Mouse (Mus musculus) megakaryocyte-erythroid progenitor cell, adult 5-6 weeks (primary cell): ENCODE measurements around the gene Creld2. TPM values are rescaled to one million over a fixed set of nuclear protein-coding genes. Genes with fewer than 3 reads are reported as not detected.

Experiments
- ATAC-seq: replicated peaks from 2 replicates; pipeline ENCODE4 v1.8.0; 2016; ENCODE audit warnings: mild to moderate bottlenecking, inconsistent platforms; ENCODE audit not compliant: severe bottlenecking, poor library complexity, low FRiP score, low TSS enrichment
- total RNA-seq, 2 experiments: library from RNA; stranded (forward) in 1 of 2; stranded (reverse) in 1 of 2; fragments of 200-1000, 215-1000 nt in 1 of 2; fragments of >200 nt in 1 of 2; fragmentation: Nextera tagmentation in 1 of 2; gene quantifications; 2 replicates each; pipeline ENCODE4 v1.2.3; 2014 to 2017

The Creld2 gene
- total RNA-seq, 2 experiments from 2014 or later = 29.7 to 47.8 TPM

DNA sequence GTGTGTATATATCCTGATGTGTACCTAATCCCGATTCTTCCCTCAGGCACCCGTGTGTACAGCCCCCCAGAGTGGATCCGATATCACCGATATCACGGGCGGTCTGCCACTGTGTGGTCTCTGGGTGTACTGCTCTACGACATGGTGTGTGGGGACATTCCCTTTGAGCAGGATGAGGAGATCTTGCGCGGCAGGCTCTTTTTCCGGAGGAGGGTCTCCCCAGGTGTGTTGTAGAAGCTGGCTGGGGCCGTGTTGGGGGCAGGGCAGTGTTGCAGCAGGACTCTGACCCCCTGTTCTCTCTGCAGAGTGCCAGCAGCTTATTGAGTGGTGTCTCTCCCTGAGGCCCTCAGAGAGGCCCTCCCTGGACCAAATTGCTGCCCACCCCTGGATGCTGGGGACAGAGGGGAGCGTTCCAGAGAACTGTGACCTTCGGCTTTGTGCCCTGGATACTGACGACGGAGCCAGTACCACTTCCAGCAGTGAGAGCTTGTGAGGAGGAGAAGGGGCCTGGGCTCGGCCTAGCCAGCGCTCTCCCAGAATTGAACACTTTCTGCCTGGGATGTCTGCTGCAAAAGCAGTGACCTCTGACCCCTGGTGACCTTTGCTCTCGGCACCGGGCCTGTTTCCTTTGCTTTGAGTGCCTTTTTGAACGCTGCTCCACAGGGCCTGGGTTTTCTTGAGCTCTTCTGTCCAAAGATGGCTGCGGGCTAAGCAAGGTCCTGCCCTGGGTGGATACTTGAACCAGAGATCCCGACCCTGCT is 45.0 kb downstream of the Creld2 start:
- 0 out of 2 replicates have a peak, but pooled peaks have one; percentile 1 for ATAC-seq

DNA sequence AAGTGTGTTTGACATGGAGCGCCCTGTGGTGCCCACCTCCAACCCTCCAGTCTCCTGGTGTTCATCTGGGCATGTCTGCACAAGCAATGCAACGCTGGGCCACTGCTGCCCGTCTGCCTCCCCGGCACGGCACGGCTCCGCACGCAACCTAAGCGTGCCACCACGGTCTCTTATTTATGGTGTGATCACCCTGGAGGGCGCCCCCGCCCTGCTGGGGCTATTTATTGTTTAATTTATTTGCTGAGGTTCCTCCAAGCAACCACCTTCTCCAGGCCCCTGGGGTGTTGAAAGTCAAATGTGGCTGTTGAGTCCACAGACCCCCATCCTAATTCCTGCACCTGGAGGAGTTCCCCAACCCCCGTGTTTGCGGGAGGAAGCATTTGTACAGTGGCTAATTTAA is 45.6 kb downstream of the Creld2 start:
- no peak for ATAC-seq

DNA sequence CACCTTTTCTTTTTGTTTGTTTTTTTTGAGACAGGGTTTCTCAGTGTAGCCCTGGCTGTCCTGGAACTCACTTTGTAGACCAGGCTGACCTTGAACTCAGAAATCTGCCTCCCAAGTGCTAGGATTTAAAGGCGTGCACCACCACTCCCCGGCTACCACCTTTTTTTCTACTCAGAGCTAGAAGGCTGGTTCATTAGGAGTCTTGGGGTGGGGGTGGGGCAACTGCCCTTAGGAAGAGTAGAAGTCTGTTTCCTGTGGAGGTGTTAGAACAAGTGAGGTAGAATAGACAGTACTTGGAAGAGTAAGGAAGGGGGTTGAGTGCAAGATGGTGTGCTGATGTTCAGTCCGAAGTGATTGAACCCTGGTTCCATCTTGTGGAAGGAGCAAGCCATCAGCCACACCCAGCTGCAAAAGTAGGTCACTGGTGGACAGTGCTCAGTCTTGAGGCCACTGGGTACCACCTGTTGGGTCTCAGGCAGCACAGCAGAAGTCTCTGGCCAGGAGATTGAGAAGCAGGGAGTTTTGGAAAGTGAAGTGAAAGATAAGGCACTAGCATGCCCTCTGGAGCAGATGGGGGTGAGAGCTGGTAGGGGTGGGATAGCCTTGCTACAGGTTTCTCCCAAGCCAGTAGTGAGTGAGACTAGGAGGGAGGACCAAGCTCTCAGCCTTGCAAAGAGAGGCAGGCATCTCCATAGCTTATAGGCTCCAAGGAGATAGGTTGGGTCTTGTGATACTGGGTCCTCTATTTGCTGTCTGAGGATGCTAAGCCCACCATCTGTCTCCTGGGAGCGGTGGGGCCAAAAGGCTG is 46.6 kb downstream of the Creld2 start:
- ATAC-seq = no peak

DNA sequence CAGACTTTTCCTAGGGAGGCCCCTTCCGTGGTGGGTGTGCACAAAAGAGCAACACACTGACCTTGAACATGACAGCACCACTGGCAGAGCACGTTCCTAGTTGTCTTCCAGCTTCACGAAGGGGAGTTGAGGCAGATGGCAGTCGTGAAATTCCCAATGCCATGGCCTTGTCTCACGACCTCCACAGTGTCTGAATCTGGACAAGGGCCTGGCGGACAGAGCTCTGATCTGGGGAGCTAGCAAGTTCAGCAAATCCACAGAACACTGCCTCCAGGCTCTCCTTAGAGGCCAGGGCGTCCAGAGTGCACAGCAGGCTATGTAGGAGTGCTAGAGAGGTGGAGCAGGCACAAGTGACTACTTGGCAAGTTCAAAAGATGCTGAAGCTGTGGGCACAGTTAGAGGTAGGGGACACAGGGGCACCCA is 47.5 kb downstream of the Creld2 start:
- ATAC-seq = no peak

DNA sequence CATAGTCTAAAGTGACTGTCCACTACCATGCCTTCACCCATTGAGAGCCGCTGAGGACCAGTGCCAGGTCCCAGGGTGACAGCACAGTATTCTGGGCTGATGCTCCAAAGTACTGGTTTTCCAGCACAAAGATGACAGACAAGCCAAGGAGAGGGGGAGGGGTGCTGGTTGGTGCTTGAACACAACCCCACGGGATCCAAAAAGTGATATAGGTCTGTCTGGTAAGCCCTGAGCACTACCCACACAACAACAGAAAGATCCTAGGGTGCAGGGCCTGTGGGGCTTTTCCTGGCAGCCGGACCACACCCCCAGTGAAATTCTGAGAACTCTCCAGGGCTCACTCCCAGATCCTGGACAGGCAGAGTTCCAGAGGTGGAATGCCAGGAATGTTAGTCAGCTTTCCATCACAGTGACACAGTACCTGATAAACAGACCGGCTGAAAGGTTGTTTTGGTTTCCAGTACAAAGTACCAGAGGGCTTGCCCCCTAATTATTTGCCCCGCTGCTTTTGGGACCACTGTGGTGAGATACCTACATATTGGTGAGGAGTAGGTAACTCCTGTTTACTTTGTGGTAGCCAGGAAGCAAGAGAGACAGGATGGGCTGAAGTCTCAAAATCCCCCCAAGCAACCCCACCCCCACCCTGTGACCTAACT is 48.0 kb downstream of the Creld2 start:
- no peak for ATAC-seq

DNA sequence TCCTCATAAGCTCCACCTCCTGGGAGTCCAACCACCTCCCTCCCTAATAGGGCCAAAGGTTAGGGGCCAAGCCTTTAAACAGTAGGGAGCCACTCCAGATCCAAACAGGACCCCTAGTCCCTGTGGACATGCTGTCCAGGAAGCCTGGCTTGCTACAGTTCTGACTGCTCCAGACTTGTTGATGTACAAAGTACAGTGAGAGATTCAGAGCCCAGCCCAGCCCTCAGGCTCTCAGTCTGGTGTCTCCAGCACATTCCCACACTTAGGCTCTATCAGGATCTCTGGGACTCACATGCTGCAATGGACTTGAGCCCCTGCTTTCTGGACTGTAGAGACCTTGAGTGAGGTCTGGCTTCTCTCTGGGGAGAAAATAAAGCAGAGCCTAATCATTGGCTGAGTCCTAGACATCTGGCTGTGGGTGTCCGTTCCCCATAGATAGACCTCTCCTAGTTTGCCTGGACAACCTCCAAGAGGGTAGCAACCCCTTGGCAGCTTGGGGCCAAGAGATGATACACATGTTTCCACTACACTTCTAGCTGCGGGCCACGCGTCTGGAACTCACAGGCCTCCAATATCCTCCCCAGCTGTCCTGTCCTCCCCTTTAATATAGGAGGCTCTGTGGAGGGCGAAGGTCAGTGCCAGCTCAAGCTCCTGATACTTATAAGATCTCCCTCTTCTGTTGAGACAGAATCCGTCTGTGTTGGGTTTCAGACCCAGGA is 48.7 kb downstream of the Creld2 start:
- ATAC-seq = no peak

DNA sequence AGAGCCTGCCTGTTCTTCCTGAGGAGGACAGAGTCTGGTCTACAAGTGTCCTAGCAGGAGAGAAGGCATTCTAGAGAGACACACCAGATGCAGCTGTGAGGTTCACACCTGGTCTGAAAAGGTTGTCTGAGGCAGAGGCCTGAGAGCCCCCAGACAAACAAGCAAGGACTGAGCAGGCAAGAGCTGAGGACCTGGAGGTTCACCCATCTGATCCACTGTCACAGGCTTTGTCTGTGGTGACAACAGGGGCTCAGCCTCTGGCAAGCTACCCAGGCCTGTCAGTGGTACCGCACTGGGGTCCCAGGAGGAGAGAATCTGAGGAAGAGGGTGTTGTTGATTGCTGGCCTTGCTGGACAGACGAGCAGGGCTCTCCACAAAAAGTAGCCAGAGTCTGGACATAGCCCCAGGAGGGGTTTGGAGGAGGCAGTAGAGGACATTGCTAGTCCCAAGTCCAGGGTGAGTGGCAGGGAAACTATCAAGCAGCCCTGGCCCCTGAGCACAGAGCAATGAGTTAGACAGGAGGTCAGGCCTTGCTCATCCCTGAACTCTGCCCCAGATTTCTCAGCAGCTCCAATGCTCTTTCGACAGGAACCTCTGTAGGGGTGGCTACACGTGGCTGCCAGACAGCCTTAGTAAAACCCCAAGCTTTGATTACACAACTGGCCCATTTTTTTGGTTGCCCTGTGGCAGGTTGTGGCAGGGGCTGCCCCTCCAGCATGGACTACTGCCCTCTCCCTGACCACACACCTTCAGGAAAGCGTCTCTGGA is 51.2 kb downstream of the Creld2 start:
- no peak for ATAC-seq

DNA sequence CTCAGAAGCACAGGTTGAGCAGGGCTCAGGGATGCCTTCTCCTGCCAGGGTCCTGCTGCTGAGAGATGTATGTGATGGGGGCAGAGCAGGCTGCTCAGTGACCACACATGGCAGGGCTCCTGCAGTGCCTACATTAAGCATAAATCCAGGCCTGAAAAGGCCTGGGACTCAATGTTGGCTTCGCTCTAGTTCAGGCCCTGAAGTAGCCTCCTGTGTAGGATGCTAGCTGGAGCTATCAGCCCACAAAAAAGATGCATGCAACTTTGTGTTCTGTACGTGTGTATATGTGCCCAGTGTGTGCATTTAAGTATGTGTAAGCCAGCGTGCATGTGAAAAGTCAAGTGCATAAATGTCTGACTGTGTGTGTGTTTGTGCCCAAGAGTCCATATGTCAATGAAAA is 54.6 kb downstream of the Creld2 start:
- ATAC-seq = no peak

DNA sequence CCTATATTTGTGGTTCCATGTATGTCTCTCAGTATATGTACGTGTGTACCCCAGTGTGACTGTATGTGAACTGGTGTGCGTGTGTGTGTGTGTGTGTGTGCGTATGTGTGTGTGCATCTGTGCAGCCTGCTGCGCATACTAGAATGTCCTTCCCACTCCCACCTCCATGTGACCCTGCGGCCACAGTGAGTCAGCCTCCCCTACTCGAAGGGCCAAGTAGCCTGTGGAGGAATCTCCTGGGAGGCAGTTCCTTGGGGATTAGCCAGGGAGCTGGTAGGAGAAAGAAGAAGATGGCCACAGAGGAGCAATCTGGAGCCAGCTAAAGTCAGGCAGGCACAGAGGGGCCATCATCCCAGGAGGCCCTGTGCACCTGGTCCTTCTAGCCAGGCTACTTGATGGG is 55.0 kb downstream of the Creld2 start:
- no peak for ATAC-seq

DNA sequence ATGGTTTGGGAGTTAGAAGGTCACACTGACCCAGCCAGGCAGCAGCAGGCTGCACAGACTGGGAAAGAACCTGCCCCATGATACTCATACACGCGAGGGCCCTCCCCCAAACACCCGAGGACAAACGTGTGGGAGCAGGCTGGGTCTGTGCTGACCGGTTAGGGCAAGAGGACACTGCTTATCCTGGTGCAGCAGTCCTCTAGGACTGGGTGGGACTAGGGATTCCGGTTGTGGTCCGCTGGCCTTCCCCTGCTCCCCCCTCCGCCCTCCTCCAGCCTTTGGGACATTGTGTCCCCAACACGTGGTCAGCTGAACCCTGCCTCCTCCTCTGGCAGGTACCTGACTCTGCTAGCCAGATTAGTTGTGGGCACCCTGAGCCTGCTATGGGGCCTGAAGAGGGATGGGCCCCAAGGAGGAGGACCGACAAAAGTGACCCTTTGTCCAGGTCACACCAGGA is 56.2 kb downstream of the Creld2 start:
- ATAC-seq = peak; percentile 5; the same call in 1 of the 2 replicates

Other genes starting within 250 kb of the Creld2 start
- not detected in 2 replicates for gene Zdhhc25, start 219.3 kb upstream of the Creld2 start, total RNA-seq (2014; fragmentation: Nextera tagmentation)
- gene Zdhhc25, start 219.3 kb upstream of the Creld2 start, total RNA-seq (2017) = not detected in 2 replicates
- 32.7 and 46.8 TPM in 2 replicates for gene Brd1, start 85.4 kb upstream of the Creld2 start, total RNA-seq (2014; fragmentation: Nextera tagmentation)
- gene Brd1, start 85.4 kb upstream of the Creld2 start, total RNA-seq (2017) = 36.2 and 39.6 TPM in 2 replicates
- gene Zbed4, start 68.0 kb upstream of the Creld2 start, total RNA-seq (2014; fragmentation: Nextera tagmentation) = 39.2 and 48.2 TPM in 2 replicates
- 36.1 and 38.3 TPM in 2 replicates for gene Zbed4, start 68.0 kb upstream of the Creld2 start, total RNA-seq (2017)
- 2.8 and 8.3 TPM in 2 replicates for gene Alg12, start 328 bp upstream of the Creld2 start, total RNA-seq (2014; fragmentation: Nextera tagmentation)
- gene Alg12, start 328 bp upstream of the Creld2 start, total RNA-seq (2017) = 3.3 and 5.2 TPM in 2 replicates
- 5.1 and 6.4 TPM in 2 replicates for gene Pim3, start 42.5 kb downstream of the Creld2 start, total RNA-seq (2014; fragmentation: Nextera tagmentation)
- 5.5 and 12.5 TPM in 2 replicates for gene Pim3, start 42.5 kb downstream of the Creld2 start, total RNA-seq (2017)
- not detected in 2 replicates for gene Ttll8, start 134.8 kb downstream of the Creld2 start, total RNA-seq (2014; fragmentation: Nextera tagmentation)
- not detected in 2 replicates for gene Ttll8, start 134.8 kb downstream of the Creld2 start, total RNA-seq (2017)
- not detected in 2 replicates for gene Mlc1, start 159.4 kb downstream of the Creld2 start, total RNA-seq (2014; fragmentation: Nextera tagmentation)
- gene Mlc1, start 159.4 kb downstream of the Creld2 start, total RNA-seq (2017) = not detected in 2 replicates
- not detected in 2 replicates for gene Mov10l1, start 163.3 kb downstream of the Creld2 start, total RNA-seq (2014; fragmentation: Nextera tagmentation)
- gene Mov10l1, start 163.3 kb downstream of the Creld2 start, total RNA-seq (2017) = not detected in 2 replicates
- not detected in 2 replicates for gene Panx2, start 240.1 kb downstream of the Creld2 start, total RNA-seq (2014; fragmentation: Nextera tagmentation)
- not detected in 2 replicates for gene Panx2, start 240.1 kb downstream of the Creld2 start, total RNA-seq (2017)